Mouse (Mus musculus): ENCODE data around the gene Pbx2. TPM values are rescaled to one million over a fixed set of nuclear protein-coding genes. Genes with fewer than 3 reads are reported as not detected.

Gene Pbx2
- total RNA-seq, 2 experiments from 2014 or later = 34.6 to 39.5 TPM

- DNase-seq = no peak
Observed at GRCm38 (mm10) chr17:34582528-34582927, 8.5 kb upstream of the Pbx2 start.

GRCm38 (mm10) chr17:34583397-34583796 lies 7.7 kb upstream of the Pbx2 start:
- no peak for DNase-seq

- no peak for DNase-seq
Observed at GRCm38 (mm10) chr17:34583819-34584218, 7.2 kb upstream of the Pbx2 start.

- no peak for DNase-seq
Observed at GRCm38 (mm10) chr17:34585121-34585520, 5.9 kb upstream of the Pbx2 start.

DNA sequence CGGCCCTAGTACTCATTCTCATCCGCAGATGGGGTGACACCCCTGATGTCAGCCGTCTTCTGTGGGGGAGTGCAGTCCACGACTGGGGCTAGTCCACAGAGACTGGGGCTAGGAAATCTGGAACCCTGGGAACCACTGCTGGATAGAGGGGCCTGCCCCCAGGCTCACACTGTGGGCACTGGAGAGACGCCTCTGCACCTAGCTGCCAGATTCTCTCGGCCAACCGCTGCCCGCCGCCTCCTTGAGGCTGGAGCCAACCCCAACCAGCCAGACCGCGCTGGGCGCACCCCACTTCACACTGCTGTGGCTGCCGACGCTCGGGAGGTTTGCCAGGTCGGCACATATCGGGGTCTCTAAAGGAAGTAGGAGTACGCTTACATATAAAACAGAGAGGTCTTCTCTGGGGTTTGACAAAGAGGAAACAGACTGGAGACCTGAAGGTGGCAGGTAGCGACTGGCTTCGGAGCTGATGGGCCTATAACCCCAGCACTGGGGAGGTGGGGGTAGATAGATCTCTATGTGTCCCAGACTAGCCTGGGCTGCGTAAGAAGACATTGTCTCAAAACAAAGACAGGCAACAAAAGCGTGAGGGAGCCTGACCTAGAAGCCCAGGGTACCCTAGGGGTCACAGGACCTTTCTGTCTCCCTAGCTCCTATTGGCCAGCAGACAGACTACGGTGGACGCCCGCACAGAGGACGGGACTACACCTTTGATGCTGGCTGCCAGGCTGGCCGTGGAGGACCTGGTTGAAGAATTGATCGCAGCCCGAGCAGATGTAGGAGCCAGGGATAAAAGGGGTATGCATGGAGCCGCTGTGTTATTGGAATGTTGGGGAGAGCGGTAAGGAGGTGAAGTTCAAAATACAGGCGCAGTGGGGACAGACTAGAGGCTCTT lies 4.9 kb upstream of the Pbx2 start:
- DNase-seq = no peak

- DNase-seq = peak; percentile 90
Observed at GRCm38 (mm10) chr17:34586796-34587422, 4.2 kb upstream of the Pbx2 start.

- peak; percentile 97 for DNase-seq
Observed at GRCm38 (mm10) chr17:34587423-34587811, 3.6 kb upstream of the Pbx2 start.

DNA sequence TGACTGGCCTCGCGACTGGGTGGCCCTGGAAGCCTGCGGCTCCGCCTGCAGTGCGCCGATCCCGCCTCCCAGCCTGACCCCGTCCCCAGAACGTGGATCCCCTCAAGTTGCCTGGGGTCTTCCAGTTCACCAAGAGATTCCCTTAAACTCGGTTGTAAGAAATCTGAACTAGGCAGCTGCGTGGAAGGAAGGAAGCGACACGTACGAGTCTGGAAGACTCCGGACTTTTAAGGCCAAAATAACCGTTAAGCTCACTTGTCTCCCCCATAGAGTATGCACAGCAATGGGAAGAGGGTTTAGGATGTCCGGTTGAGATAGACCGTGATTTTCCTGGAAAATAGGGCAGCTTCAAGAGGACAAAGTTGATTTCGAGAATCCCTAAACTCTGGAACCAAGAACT lies 3.3 kb upstream of the Pbx2 start:
- no peak for DNase-seq

DNA sequence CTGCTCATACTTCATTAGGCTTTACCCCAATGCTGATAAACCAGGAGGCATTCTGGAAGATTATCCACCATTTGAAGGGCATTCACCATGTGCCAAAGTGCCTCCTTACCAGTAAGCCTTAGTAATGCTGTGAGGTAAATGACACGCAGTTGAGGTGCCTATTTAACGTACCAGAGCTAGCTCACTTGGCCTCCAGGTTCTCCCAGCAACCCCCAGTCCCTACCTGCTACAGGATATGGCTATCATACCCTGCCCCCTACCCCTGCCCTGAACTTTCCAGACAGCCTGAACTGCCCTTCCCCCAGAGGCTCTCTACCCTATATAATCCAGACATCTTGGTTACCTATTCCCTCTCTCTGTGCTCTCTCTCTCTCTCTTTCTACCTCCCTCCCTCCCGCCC lies 2.3 kb upstream of the Pbx2 start:
- no peak for DNase-seq

DNA sequence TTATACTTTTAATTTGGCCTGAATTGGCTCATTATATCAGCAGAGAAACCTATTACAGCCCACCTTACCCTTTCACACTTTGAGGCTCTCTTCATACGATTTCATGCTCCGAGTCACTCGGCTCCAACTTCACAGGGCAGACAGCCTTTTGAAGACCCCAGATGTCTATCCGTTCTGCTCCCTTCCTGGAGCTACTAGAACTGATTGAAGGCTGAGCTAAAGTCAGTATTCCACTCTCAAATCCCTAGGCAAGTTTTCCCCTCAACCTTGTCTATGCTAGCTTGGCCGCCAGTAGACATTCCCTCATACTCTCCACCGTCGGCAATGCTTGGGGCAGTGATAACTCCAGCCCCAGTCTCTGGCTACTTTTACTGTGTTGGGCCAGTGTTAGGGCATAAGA lies 1.9 kb upstream of the Pbx2 start:
- DNase-seq = no peak

- peak; percentile 67 for DNase-seq
Observed at GRCm38 (mm10) chr17:34589681-34590101, 1.4 kb upstream of the Pbx2 start, which contains the start of gene Gpsm3. TSS of gene Gpsm3 (plus strand) at chr17:34589806.

DNA sequence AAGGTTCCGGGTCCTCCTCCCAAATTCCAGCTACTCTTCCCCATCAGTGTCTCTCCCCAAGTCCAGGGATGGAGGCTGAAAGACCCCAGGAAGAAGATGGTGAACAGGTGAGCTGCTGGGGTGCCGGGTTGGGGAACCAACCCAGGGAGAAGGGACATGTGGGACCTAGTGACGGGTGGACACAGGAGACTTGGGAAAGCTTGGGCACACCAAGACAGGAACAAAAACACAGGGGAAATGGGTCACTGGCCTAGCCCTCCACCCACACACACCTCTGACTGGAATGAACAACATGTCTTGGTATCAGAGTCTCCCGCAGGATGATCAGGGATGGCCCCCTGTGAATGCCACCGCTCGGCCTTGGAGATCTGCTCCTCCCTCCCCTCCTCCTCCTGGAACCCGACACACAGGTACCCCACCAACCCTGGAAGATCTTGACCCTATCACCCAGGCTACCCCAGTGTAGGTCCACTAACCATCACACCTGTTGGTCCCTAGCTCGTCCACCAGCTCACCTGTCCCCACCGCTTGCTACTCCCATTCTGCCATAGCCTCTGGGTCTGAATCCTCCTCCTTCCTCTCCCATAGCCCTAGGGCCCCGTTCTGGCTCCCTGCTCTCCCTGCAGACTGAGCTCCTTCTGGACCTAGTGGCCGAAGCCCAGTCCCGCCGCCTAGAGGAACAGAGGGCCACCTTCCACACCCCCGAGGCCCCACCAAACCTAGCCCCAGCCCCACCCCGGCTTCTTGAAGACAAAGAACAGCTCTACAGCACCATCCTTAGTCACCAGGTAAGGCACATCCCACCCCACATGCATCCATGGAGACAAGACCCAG lies 695 bp upstream of the Pbx2 start:
- DNase-seq = no peak

DNA sequence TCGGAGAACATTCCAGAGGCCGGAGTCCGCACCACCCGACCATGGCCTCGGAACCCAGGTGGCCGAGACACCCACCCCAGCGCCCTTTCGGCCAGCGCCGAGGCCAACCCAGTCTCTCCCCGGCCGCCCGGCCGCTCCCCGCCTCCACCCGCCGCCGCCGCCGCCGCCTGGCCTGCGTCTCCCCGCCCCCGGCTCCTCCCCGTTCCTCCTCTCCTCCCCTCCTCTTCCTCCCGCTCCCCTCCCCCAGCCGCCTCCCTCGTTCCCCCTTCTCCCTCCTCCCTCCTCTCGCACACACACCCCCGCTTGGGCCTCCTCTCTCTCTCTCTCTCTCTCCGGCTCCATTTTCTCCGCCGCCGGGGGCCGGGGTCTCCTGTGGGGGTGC lies 919 bp downstream of the Pbx2 start:
- peak; percentile 95 for DNase-seq

- DNase-seq = no peak
Observed at GRCm38 (mm10) chr17:34592581-34593549, 1.8 kb downstream of the Pbx2 start.

- DNase-seq = no peak
Observed at GRCm38 (mm10) chr17:34593752-34594525, 2.9 kb downstream of the Pbx2 start.

- DNase-seq = no peak
Observed at GRCm38 (mm10) chr17:34596098-34596497, 5.0 kb downstream of the Pbx2 start.

DNA sequence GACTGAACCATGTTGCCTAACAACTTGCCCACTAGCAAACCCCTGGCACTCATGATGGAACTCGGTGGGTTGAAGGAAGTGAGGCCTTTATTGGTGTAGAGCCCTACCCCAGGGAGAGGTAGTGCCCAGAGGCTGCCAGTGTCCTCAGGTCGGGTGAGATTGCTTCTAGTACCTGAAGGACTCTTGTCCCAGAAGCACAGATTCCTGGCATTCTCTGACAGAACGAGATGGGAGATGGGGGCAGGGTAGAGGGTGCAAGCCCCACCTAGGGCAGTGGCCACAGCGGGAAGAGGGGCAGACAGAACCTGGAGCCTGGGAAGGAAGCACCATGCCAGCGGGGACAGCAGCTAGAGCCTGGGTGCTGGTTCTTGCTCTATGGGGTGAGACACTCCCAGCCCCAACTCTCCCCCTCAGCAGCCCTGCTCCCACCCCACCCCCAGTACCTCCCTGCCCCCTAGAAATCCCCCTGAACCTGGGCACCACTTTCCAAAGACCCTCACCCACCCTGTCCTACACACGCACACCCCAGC lies 6.6 kb downstream of the Pbx2 start, which contains the start of gene Ager:
Ager (plus strand) TSS at position 297 of the 530 bp plus-strand sequence.
- DNase-seq = no peak

- no peak for DNase-seq
Observed at GRCm38 (mm10) chr17:34599891-34600290, 8.8 kb downstream of the Pbx2 start.

- DNase-seq = no peak
Observed at GRCm38 (mm10) chr17:34601796-34602195, 10.7 kb downstream of the Pbx2 start.

DNA sequence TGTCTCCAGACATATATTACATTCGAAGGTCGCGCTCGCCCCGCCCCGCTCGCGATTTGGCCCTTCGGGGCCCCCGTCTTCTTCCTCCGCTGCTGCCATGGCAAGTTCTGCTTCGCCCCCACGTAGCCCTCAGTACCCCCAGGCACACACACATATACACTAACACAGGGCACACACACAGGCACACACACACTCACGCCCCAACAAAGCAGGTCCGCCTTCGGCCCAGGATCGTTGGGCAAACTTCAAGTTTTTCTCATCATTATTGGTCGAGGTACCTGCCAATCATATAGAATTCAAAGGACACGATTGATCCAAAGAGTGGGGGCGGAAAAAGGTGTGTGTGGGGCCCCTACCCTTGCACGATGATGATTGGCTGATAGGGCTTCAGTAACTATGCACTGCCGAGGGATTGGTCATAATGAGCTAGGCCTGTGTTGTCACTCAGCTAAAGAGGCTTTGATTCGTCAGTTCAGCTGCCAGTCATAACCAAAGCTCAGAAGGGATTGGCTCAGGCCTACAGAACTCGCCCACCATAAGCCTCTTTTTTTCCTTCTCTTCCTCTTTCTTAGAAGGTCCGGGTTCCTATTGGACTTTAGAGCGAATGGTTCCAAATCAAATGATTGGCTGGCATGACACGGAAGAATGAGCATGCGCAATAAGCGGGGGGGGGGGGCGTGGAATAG lies 12.5 kb downstream of the Pbx2 start, which contains the start of gene Rnf5:
Rnf5 (minus strand) TSS at position 316 of the 686 bp plus-strand sequence.
- peak; percentile 100 for DNase-seq

Data from heart, postnatal 4 days (tissue).